Mouse (Mus musculus) liver, postnatal 0 days (tissue): ENCODE results near the gene Hsh2d. TPM values are rescaled to one million over a fixed set of nuclear protein-coding genes. Genes with fewer than 3 reads are reported as not detected.

ENCODE experiments used
- ATAC-seq: fragments of 200-750 bp; cut with Nextera tagmentation; 2 replicates; pipeline ENCODE4 v1.8.0; 2017; ENCODE audit warnings: mild to moderate bottlenecking, moderate library complexity
- DNase-seq: peaks from one replicate; pipeline ENCODE4 v3.0.0-alpha.2; 2016
- H3K27ac ChIP-seq: fragments of 300-500 bp; sonication (generic); 2 replicates; pipeline ENCODE4 v1.5.1; 2014; ENCODE audit warnings: antibody characterized with exemption, moderate library complexity, mild to moderate bottlenecking, low read depth
- H3K27me3 ChIP-seq: fragments of 300-500 bp; sonication (generic); 2 replicates; pipeline ENCODE4 v1.6.1; 2014; ENCODE audit warnings: low read length, control low read depth, mixed read lengths; ENCODE audit not compliant: insufficient read depth
- H3K36me3 ChIP-seq: fragments of 300-500 bp; sonication (generic); replicated peaks from 2 replicates; pipeline ENCODE4 v1.6.1; 2014; ENCODE audit warnings: mild to moderate bottlenecking, control low read depth, low read length, moderate library complexity, mixed read lengths; ENCODE audit not compliant: insufficient read depth
- H3K4me1 ChIP-seq: fragments of 300-500 bp; sonication (generic); 2 replicates; pipeline ENCODE4 v1.6.1; 2014; ENCODE audit warnings: antibody characterized with exemption, mild to moderate bottlenecking, control low read depth; ENCODE audit not compliant: insufficient read depth
- H3K4me2 ChIP-seq: fragments of 300-500 bp; sonication (generic); 2 replicates; pipeline ENCODE4 v1.6.1; 2014; ENCODE audit warnings: low read depth, mild to moderate bottlenecking, low read length, moderate library complexity, mixed read lengths
- H3K4me3 ChIP-seq: fragments of 300-500 bp; sonication (generic); 2 replicates; pipeline ENCODE4 v1.5.1; 2014; ENCODE audit warnings: low read depth, low read length
- H3K9ac ChIP-seq: fragments of 300-500 bp; sonication (generic); replicated peaks from 2 replicates; pipeline ENCODE4 v1.6.1; 2014; ENCODE audit warnings: mild to moderate bottlenecking, moderate library complexity
- H3K9me3 ChIP-seq: fragments of 300-500 bp; sonication (generic); 2 replicates; pipeline ENCODE4 v1.6.1; 2016; ENCODE audit warnings: mild to moderate bottlenecking, control low read depth, low read length, mixed read lengths
- CTCF ChIP-seq: sonication (generic); IDR thresholded peaks from 2 replicates; pipeline ENCODE4 v1.5.1; 2016; ENCODE audit warnings: antibody characterized with exemption, low read depth
- EP300 ChIP-seq: IDR thresholded peaks from 2 replicates; pipeline ENCODE4 v1.6.1; 2016; ENCODE audit warnings: antibody characterized with exemption, low read depth, mild to moderate bottlenecking
- WGBS: fragments of 180-500 bp; shearing (Covaris S2); extraction: QIAGEN DNeasy Blood & Tissue Kit; methylation state at CpG from one replicate; pipeline ENCODE4 v1.1.7; 2014; ENCODE audit not compliant: insufficient replicate concordance; 5-methylcytosine and 5-hydroxymethylcytosine counted together
- polyA plus RNA-seq: library from polyadenylated mRNA; unstranded; fragments of >200 nt; fragmentation: Nextera tagmentation; extraction: Ambion mirVana; gene quantifications from 2 replicates; pipeline ENCODE4 v1.2.1, GENCODE M21; 2015

The Hsh2d gene
- polyA plus RNA-seq, 1 experiment from 2014 or later: 0.68 TPM

DNA sequence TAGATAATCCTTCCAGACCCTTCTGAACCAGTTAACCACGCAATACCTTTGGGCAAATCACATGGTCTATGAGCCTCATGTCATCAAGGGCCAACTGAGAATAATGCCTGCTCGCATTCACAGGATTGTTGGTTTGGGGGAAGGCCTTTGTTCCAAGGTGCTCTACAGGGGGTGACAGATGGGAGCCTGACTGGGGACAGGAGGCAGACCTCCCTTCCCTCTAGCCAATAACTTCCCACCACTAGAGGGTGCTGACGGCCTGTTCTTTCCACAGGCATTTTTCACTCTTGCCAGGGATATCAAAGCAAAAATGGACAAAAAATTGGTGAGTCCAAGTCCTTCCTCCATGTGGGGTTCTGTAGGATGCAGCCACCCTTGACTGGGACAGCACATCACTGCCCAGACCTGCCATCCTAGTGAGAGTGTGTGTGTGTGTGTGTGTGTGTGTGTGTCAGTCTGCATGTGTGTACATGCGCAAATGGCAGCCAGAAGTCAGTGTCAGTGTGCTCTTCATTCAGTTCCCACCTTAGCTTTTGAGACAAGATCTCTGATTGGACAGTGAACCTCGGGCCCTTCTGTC lies 12.0 kb upstream of the Hsh2d start:
- TF ChIP-seq EP300: no peak
- peak; percentile 92 for TF ChIP-seq CTCF
- H3K36me3 ChIP-seq: peaks cover 84% of the 10 kb centered on the region
- H3K4me2 ChIP-seq: no peak overlapping the region
- DNase-seq (peak; percentile 80), ATAC-seq (peak; percentile 64)
- H3K9ac ChIP-seq: no peak overlapping the region
- H3K4me3 ChIP-seq: no peak overlapping the region
- no peaks in the 10 kb centered on the region for H3K9me3 ChIP-seq
- no peaks in the 10 kb centered on the region for H3K4me1 ChIP-seq
- 66% methylated on average over 5 of the region's 5 CpGs for WGBS
- H3K27me3 ChIP-seq: no peaks in the 10 kb centered on the region
- no peak overlapping the region for H3K27ac ChIP-seq

DNA sequence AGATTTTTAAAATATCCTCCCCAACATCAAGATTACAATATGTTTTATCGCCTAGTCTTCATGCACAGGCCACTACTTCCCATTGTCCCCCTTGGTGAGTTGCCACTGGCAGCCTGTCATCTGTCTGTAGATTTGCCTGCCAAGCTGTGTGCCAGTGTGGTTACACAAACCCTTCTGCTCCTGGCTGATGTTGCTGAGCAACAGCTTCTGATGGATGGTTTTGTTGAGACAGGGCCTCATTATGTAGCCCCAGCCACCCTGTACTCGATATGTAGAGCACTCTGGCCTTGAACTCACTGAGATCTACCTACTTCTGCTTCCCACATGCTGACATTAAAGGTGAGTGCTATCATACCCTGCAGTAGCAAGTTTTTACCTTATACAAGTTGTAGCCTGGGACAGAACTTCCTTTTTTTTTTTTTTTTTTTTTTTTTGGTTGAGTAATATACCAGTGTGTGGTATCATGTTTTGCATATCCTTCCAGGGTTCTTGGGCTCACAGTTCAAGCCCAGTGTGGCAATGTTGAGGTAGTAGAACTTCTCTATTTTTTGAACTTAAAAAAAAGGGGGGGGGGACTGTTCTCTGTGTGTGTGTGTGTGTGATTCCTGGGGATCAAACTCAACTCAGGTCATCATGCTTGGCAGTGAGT lies 5.8 kb upstream of the Hsh2d start:
- TF ChIP-seq EP300 (no peak), CTCF (no peak)
- Histone ChIP-seq H3K9ac (no peak overlapping the region), H3K4me2 (no peak overlapping the region), H3K27ac (peak overlapping the region; percentile 51), H3K27me3 (no peaks in the 10 kb centered on the region), H3K4me3 (no peak overlapping the region), H3K4me1 (peaks cover 5% of the 10 kb centered on the region), H3K9me3 (no peaks in the 10 kb centered on the region), H3K36me3 (peaks cover 26% of the 10 kb centered on the region)
- no peak for DNase-seq
- peak; percentile 50 for ATAC-seq
- 48% methylated on average over 2 of the region's 2 CpGs for WGBS

DNA sequence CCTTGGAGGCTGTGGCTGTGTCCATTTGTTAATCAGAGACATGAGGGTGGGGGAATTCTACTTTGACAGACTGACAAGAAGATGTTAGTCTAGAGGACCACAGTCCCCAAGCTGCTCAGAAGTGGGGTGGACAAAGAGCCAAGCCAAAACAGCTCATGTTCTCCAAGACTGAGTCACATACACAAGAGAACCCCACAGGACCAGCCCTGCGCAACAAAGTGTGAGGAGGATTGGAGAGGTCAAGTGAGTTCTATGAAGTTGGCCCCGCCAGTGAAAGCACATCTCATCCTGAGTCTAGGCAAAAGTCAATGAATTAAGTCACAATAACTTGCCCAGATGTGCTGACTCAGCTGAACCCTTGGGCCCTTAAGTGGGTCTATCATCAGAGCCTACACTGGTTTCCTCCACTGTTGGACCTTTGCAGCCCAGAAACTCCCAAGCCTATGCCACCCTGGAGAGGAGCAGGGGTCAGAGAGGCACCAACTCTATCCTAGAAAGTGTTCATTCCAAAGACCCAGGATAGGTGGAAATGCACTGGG lies 1.6 kb upstream of the Hsh2d start:
- H3K4me2 ChIP-seq: no peak overlapping the region
- ATAC-seq: no peak

DNA sequence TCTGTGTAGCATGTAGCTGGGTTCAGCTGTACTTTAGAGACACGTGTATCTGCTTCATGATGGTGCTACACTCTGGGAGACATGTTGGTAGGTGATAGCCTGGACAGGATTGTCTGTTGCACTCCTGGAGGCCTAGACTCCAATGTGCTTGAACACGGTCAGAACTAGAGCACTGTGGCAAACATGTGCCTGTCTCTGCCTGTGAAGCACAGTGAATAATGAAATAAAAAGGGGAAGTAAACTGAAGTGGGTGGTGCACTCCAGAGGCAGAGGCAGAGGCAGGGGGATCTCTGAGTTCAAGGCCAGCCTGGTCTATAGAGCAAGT lies 739 bp downstream of the Hsh2d start:
- peak overlapping the region; percentile 50; the same call in 1 of the 2 replicates for H3K27ac ChIP-seq
- H3K36me3 ChIP-seq: no peaks in the 10 kb centered on the region
- H3K4me1 ChIP-seq: peaks cover 4% of the 10 kb centered on the region
- DNase-seq (no peak), ATAC-seq (no peak)
- H3K4me3 ChIP-seq: peak overlapping the region; percentile 34
- H3K4me2 ChIP-seq: peak overlapping the region; percentile 59
- TF ChIP-seq CTCF: no peak
- TF ChIP-seq EP300: no peak
- no peaks in the 10 kb centered on the region for H3K9me3 ChIP-seq
- 58% methylated on average over 2 of the region's 2 CpGs for WGBS
- H3K9ac ChIP-seq: peak overlapping the region; percentile 33; the same call in 1 of the 2 replicates
- H3K27me3 ChIP-seq: no peaks in the 10 kb centered on the region

More for the DNA sequence above, 1.6 kb upstream of the Hsh2d start:
- Histone ChIP-seq H3K9me3 (no peaks in the 10 kb centered on the region), H3K27me3 (no peaks in the 10 kb centered on the region), H3K36me3 (no peaks in the 10 kb centered on the region), H3K27ac (no peak overlapping the region), H3K4me3 (no peak overlapping the region), H3K9ac (no peak overlapping the region), H3K4me1 (peaks cover 9% of the 10 kb centered on the region)
- no peak for TF ChIP-seq EP300
- TF ChIP-seq CTCF: no peak
- 64% methylated on average over 2 of the region's 2 CpGs for WGBS
- no peak for DNase-seq

DNA sequence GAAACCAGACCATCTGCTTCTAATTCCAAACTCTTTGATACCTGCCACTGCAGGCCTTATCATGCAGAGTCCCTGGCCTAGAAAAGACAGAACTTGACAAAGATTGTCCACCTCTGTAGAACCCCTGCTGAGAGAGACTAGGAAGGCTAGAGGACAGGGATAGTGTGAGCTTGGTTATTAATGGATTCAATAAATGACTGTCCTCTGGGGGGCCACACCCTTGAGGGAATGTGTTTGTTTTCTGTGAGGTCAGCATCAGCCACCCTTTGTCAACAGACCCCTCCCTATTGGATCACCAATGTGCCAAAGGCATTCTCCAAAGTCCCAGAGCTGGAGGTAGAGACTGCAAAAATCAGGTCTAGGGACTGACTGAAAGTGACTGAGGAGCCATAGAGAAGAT lies 2.6 kb downstream of the Hsh2d start:
- Histone ChIP-seq H3K4me2 (no peak overlapping the region), H3K27ac (no peak overlapping the region), H3K9ac (no peak overlapping the region), H3K36me3 (no peaks in the 10 kb centered on the region), H3K4me1 (peaks cover 4% of the 10 kb centered on the region), H3K4me3 (no peak overlapping the region), H3K27me3 (no peaks in the 10 kb centered on the region), H3K9me3 (no peaks in the 10 kb centered on the region)
- DNase-seq (no peak), ATAC-seq (no peak)
- TF ChIP-seq EP300 (no peak), CTCF (no peak)

DNA sequence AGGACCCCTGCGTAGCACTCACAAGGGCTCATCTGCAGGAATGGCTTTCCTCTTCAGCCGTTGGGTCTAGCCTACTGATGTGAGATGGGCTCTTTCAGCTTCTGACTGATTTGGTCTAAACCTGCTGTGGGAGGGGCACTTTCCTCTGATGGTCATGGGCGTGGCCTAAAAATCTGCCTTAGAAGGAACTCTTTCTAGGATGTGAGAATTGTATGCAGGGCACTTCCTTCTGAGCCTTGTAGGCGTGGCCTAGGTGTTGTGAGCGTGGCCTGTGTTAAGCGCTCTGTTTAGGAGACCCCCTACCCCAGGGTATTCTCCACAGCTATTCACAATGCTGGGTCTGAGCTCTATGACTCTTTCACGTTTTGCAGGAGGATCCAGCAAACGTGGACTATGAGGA lies 8.6 kb downstream of the Hsh2d start:
- H3K36me3 ChIP-seq: no peaks in the 10 kb centered on the region

More for the DNA sequence above, 8.6 kb downstream of the Hsh2d start:
- ATAC-seq (no peak), DNase-seq (no peak)
- Histone ChIP-seq H3K4me3 (no peak overlapping the region), H3K27me3 (no peaks in the 10 kb centered on the region), H3K9me3 (peaks cover 7% of the 10 kb centered on the region), H3K4me1 (no peaks in the 10 kb centered on the region), H3K4me2 (no peak overlapping the region), H3K27ac (no peak overlapping the region), H3K9ac (no peak overlapping the region)
- TF ChIP-seq CTCF: no peak
- no peak for TF ChIP-seq EP300
- WGBS: 60% methylated on average over 8 of the region's 8 CpGs
